Mouse (Mus musculus) stomach, embryonic 15.5 days (tissue): ENCODE measurements at regions not wholly inside any gene's neighbourhood (a gene's known extent, or its start where the extent isn't known, plus 50 kb on each side); places are given as distances from the start of the nearest gene placed in this dataset.

Source experiments
- ATAC-seq: fragments of 200-750 bp; cut with Nextera tagmentation; 2 replicates; pipeline ENCODE4 v1.8.0; 2017; ENCODE audit warnings: low read depth, moderate number of reproducible peaks, moderate TSS enrichment; ENCODE audit not compliant: insufficient read depth, low FRiP score
- H3K27ac ChIP-seq: fragments of 300-500 bp; sonication (generic); 2 replicates; pipeline ENCODE4 v1.5.1; 2015; ENCODE audit warnings: mild to moderate bottlenecking, inconsistent platforms
- H3K27me3 ChIP-seq: fragments of 300-500 bp; sonication (generic); replicated peaks from 2 replicates; pipeline ENCODE4 v1.6.1; 2015; ENCODE audit warnings: inconsistent platforms
- H3K36me3 ChIP-seq: fragments of 300-500 bp; sonication (generic); 2 replicates; pipeline ENCODE4 v1.6.1; 2015; ENCODE audit warnings: inconsistent platforms
- H3K4me1 ChIP-seq: fragments of 300-500 bp; sonication (generic); 2 replicates; pipeline ENCODE4 v1.6.1; 2015; ENCODE audit warnings: inconsistent platforms
- H3K4me2 ChIP-seq: fragments of 300-500 bp; sonication (generic); 2 replicates; pipeline ENCODE4 v1.6.1; 2015; ENCODE audit warnings: mild to moderate bottlenecking, inconsistent platforms
- H3K4me3 ChIP-seq: fragments of 300-500 bp; sonication (generic); replicated peaks from 2 replicates; pipeline ENCODE4 v1.5.1; 2015; ENCODE audit warnings: inconsistent platforms
- H3K9ac ChIP-seq: fragments of 300-500 bp; sonication (generic); 2 replicates; pipeline ENCODE4 v1.6.1; 2015; ENCODE audit warnings: inconsistent platforms
- H3K9me3 ChIP-seq: fragments of 300-500 bp; sonication (generic); 2 replicates; pipeline ENCODE4 v1.6.1; 2016; ENCODE audit warnings: inconsistent platforms
- WGBS: fragments of 180-500 bp; shearing (Covaris S2); methylation state at CpG from one replicate; pipeline ENCODE4 v1.1.7; 2015; 5-methylcytosine and 5-hydroxymethylcytosine counted together

DNA sequence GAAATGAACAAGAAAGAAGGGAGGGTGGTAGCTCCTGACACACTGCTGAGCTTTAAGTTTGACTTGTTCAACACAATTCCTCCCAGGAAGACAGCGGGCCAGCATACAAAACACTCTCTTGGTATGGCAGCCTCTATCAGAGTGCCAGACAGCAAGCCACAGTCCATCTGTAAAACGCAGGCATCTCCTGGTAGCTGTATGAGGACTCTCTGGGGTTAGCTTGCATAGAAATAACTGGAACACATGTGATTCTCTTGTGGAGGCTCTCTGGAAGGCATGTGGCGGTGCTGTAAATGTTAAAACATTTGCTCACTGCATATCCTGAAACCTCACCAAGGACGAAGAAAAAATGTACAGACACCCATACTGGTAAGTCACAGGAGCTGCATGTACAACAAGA lies 247.9 kb upstream of the Shh start:
- no peaks in the 10 kb centered on the region for H3K9me3 ChIP-seq
- no peak overlapping the region for H3K9ac ChIP-seq
- 88% methylated on average over 4 of the region's 4 CpGs for WGBS
- H3K27me3 ChIP-seq, result no peaks in the 10 kb centered on the region
- H3K4me1 ChIP-seq, result no peaks in the 10 kb centered on the region
- H3K4me2 ChIP-seq, result no peak overlapping the region
- no peak for ATAC-seq
- no peaks in the 10 kb centered on the region for H3K36me3 ChIP-seq
- H3K4me3 ChIP-seq, result no peak overlapping the region
- no peak overlapping the region for H3K27ac ChIP-seq

DNA sequence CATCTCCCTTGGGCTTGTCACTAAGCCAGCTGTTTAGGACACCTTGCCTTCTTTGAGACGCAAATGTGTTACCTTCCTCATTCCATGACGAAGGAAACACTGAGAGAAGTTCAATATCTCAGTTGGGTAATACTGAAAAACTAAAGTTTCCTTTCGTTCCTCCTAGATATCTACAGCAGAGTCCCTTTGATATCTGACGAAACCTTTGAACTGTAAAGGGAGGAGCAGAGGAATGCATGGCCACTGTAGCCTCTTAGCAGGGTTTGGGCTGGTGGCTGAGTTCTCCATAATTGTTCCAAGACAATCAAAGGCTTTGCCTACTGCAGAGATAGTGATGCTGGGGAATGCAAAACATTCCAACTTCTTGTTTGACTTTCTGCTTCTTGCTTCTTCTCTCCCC lies 243.5 kb upstream of the Shh start:
- 48% methylated on average over 4 of the region's 4 CpGs for whole genome bisulfite sequencing
- no peak for ATAC-seq
- Histone ChIP-seq H3K27ac (no peak overlapping the region), H3K4me2 (no peak overlapping the region), H3K9me3 (no peaks in the 10 kb centered on the region), H3K4me3 (no peak overlapping the region), H3K36me3 (no peaks in the 10 kb centered on the region), H3K27me3 (no peaks in the 10 kb centered on the region), H3K9ac (no peak overlapping the region), H3K4me1 (no peaks in the 10 kb centered on the region)

GRCm38 (mm10) chr5:28709626-28710025 lies 242.6 kb upstream of the Shh start:
- H3K36me3 ChIP-seq, result no peaks in the 10 kb centered on the region
- no peak for ATAC-seq
- no peak overlapping the region for H3K9ac ChIP-seq
- no peak overlapping the region for H3K4me2 ChIP-seq
- H3K27ac ChIP-seq, result no peak overlapping the region
- H3K27me3 ChIP-seq, result no peaks in the 10 kb centered on the region
- 75% methylated on average over 2 of the region's 2 CpGs for WGBS
- no peak overlapping the region for H3K4me3 ChIP-seq
- no peaks in the 10 kb centered on the region for H3K9me3 ChIP-seq
- H3K4me1 ChIP-seq, result no peaks in the 10 kb centered on the region

- no peak for ATAC-seq
- H3K4me1 ChIP-seq, result no peaks in the 10 kb centered on the region
- no peak overlapping the region for H3K4me3 ChIP-seq
- H3K9ac ChIP-seq, result no peak overlapping the region
- no peaks in the 10 kb centered on the region for H3K27me3 ChIP-seq
- 68% methylated on average over 1 of the region's 1 CpGs for WGBS
- H3K4me2 ChIP-seq, result no peak overlapping the region
- H3K9me3 ChIP-seq, result no peaks in the 10 kb centered on the region
- no peaks in the 10 kb centered on the region for H3K36me3 ChIP-seq
- no peak overlapping the region for H3K27ac ChIP-seq
Measured at GRCm38 (mm10) chr5:28704359-28704758, 237.3 kb upstream of the Shh start.

DNA sequence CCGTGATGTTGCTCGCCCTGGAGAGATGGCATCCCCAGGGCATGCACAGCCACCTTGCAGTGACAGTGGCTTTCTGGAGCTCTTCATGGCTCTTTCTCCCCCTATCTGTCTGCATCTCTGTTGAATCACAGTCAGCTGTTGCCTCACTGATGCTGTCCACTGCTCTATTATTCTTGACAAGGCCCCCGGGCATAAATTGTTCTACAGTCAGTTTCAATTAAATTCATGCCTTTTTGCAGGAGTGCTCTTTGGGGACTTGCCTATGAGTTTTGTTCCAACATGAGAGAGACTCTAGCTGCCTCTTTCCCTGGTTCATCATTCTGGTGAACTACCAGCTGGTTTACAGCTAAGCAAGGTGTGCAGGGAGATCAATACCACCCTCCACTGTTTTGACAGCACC lies 229.9 kb upstream of the Shh start:
- Histone ChIP-seq H3K27me3 (no peaks in the 10 kb centered on the region), H3K27ac (no peak overlapping the region), H3K9ac (no peak overlapping the region), H3K4me1 (no peaks in the 10 kb centered on the region), H3K9me3 (no peaks in the 10 kb centered on the region), H3K36me3 (no peaks in the 10 kb centered on the region), H3K4me2 (no peak overlapping the region), H3K4me3 (no peak overlapping the region)
- ATAC-seq, result no peak
- 81% methylated on average over 3 of the region's 3 CpGs for WGBS

DNA sequence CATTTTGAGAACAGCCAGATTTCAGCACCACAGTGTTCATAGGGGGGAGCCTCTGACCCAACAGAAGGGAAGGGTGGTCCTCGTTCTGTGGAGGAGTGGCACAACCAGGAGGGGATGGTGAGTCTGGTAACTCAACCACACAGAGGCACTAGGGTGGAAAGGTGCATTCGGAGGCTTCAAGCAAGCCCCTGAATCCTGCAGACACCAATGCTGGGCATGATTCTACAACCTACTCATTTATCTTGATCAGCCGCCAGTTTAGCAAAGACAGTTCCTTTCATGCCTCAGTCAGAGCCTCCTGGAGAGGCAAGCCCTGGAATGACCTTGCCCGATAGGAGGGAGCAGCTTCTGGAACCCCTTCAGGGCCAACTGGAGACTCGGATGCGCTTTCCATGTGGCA lies 223.1 kb upstream of the Shh start:
- Histone ChIP-seq H3K4me2 (no peak overlapping the region), H3K9ac (no peak overlapping the region), H3K4me1 (no peaks in the 10 kb centered on the region), H3K27ac (no peak overlapping the region), H3K9me3 (no peaks in the 10 kb centered on the region), H3K4me3 (no peak overlapping the region), H3K36me3 (no peaks in the 10 kb centered on the region), H3K27me3 (no peaks in the 10 kb centered on the region)
- no peak for ATAC-seq
- 66% methylated on average over 6 of the region's 6 CpGs for WGBS

GRCm38 (mm10) chr5:28689651-28690050 lies 222.6 kb upstream of the Shh start:
- Histone ChIP-seq H3K9me3 (no peaks in the 10 kb centered on the region), H3K4me3 (no peak overlapping the region), H3K4me2 (no peak overlapping the region), H3K9ac (no peak overlapping the region), H3K27ac (no peak overlapping the region), H3K27me3 (no peaks in the 10 kb centered on the region), H3K4me1 (no peaks in the 10 kb centered on the region), H3K36me3 (no peaks in the 10 kb centered on the region)
- WGBS, result 45% methylated on average over 2 of the region's 2 CpGs
- ATAC-seq, result no peak

- Histone ChIP-seq H3K27ac (no peak overlapping the region), H3K27me3 (no peaks in the 10 kb centered on the region), H3K4me1 (no peaks in the 10 kb centered on the region), H3K9ac (no peak overlapping the region), H3K36me3 (no peaks in the 10 kb centered on the region), H3K9me3 (no peaks in the 10 kb centered on the region), H3K4me3 (no peak overlapping the region), H3K4me2 (no peak overlapping the region)
- 53% methylated on average over 3 of the region's 3 CpGs for WGBS
- peak; percentile 35; the same call in 1 of the 2 replicates for ATAC-seq
Measured at GRCm38 (mm10) chr5:28689136-28689535, 222.1 kb upstream of the Shh start.

GRCm38 (mm10) chr5:28682821-28683220 lies 215.8 kb upstream of the Shh start:
- 53% methylated on average over 6 of the region's 6 CpGs for WGBS
- H3K9me3 ChIP-seq, result no peaks in the 10 kb centered on the region
- H3K27ac ChIP-seq, result 0 out of 2 replicates have a peak overlapping the region, but pooled peaks have one; percentile 2
- H3K27me3 ChIP-seq, result no peaks in the 10 kb centered on the region
- ATAC-seq, result peak; percentile 43; the same call in 1 of the 2 replicates
- no peak overlapping the region for H3K9ac ChIP-seq
- no peaks in the 10 kb centered on the region for H3K4me1 ChIP-seq
- no peak overlapping the region for H3K4me2 ChIP-seq
- no peaks in the 10 kb centered on the region for H3K36me3 ChIP-seq
- H3K4me3 ChIP-seq, result no peak overlapping the region

DNA sequence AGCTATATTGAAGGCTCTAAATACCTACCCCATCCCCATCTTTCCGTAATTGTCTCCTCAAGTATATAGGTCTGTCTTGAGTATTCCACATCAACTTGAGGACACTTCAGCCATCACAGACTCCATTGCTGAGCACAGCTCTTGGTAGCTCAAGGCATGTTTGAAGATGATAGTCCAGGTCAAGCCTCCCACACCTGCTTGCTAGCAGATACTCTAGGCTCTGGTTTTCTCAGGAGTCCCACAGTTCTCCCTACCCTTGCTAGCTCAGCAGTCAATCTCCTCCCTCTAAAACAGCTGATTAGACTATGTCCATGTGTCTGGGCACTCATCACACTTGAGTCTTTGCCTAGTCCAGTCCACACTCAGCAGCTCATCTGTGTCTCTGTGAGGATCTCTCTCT lies 213.3 kb upstream of the Shh start:
- Histone ChIP-seq H3K27me3 (no peaks in the 10 kb centered on the region), H3K9me3 (no peaks in the 10 kb centered on the region), H3K27ac (no peak overlapping the region), H3K4me2 (no peak overlapping the region), H3K9ac (no peak overlapping the region), H3K4me3 (no peak overlapping the region), H3K36me3 (no peaks in the 10 kb centered on the region), H3K4me1 (no peaks in the 10 kb centered on the region)
- 95% methylated on average over 1 of the region's 1 CpGs for WGBS
- no peak for ATAC-seq

- Histone ChIP-seq H3K27ac (no peak overlapping the region), H3K27me3 (no peaks in the 10 kb centered on the region), H3K4me2 (no peak overlapping the region), H3K36me3 (no peaks in the 10 kb centered on the region), H3K4me1 (no peaks in the 10 kb centered on the region), H3K9me3 (no peaks in the 10 kb centered on the region), H3K9ac (no peak overlapping the region), H3K4me3 (no peak overlapping the region)
- ATAC-seq, result no peak
- WGBS, result 77% methylated on average over 1 of the region's 1 CpGs
Measured at GRCm38 (mm10) chr5:28679761-28680160, 212.7 kb upstream of the Shh start.

GRCm38 (mm10) chr5:28630186-28630585 lies 163.1 kb upstream of the Shh start:
- WGBS, result 67% methylated on average over 4 of the region's 4 CpGs
- H3K4me1 ChIP-seq, result no peaks in the 10 kb centered on the region
- H3K27ac ChIP-seq, result 0 out of 2 replicates have a peak overlapping the region, but pooled peaks have one; percentile 46
- no peaks in the 10 kb centered on the region for H3K36me3 ChIP-seq
- H3K9me3 ChIP-seq, result no peaks in the 10 kb centered on the region
- H3K4me3 ChIP-seq, result no peak overlapping the region
- no peak overlapping the region for H3K4me2 ChIP-seq
- H3K27me3 ChIP-seq, result no peaks in the 10 kb centered on the region
- H3K9ac ChIP-seq, result no peak overlapping the region
- ATAC-seq, result no peak

DNA sequence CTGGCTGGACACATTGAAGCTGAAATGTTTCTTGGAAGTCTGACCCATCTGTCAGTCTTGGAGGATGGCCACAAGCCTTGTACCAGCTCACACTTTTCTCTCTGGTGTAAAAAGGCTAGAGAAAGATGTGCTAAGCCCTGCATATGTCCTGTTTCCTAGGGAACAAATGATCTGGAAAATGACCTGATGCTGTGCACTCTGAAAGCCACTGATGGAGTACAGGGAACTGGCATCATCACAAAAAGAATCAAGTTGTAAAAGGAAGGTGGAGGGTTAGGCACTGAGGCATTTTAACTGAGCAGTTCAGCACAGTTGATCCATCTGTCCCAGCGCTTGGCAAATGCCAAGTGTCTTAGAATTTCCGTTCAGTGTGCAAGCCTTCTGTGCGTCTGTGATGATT lies 144.8 kb upstream of the Shh start:
- H3K4me2 ChIP-seq, result no peak overlapping the region
- H3K4me3 ChIP-seq, result no peak overlapping the region
- WGBS, result 88% methylated on average over 3 of the region's 3 CpGs
- no peak overlapping the region for H3K9ac ChIP-seq
- ATAC-seq, result no peak
- no peak overlapping the region for H3K27ac ChIP-seq
- no peaks in the 10 kb centered on the region for H3K9me3 ChIP-seq
- H3K27me3 ChIP-seq, result no peaks in the 10 kb centered on the region
- no peaks in the 10 kb centered on the region for H3K36me3 ChIP-seq
- no peaks in the 10 kb centered on the region for H3K4me1 ChIP-seq
